8 mouse cellular contexts compared by ENCODE assay signal in genomic region chr9:89704265-89705196, GRCm38 (mm10). TPM values are rescaled to one million over a fixed set of nuclear protein-coding genes. Genes with fewer than 3 reads are reported as not detected.
DNase-seq lines count a peak whose midpoint lies in the region; ATAC-seq lines count a peak whose summit lies in the region.

Tmed3 (minus strand) TSS chr9:89705068.

- H3K4me3 ChIP-seq in hindbrain, embryonic 12.5 days: peak within 1 kb of the TSS; percentile 56

- 3% methylated on average over 52 of the region's 52 CpGs for WGBS in hindbrain, embryonic 12.5 days

- peak within 1 kb of the TSS; percentile 94 for H3K4me2 ChIP-seq in hindbrain, embryonic 12.5 days (replicated peaks)

- H3K27me3 ChIP-seq in hindbrain, embryonic 12.5 days: no peaks in the 10 kb centered on the region; the same call in 1 of the 2 replicates

- DNase-seq in NIH3T3 (ENCODE audit: low read depth): peak; percentile 90
- DNase-seq in cerebellum, postnatal 10 days: peak; percentile 89 to 95
- DNase-seq in frontal cortex, postnatal 10 days (ENCODE audit: low spot score in 2 of 2): peak; percentile 90 to 91
- peak; percentile 87 to 95 for DNase-seq in layer of hippocampus, postnatal 14 days (ENCODE audit: low spot score in 2 of 2)
- peak; percentile 89 for DNase-seq in lung, postnatal 14 days
- peak; percentile 78 for DNase-seq in retina, adult 2 months (ENCODE audit: low read depth, low spot score)
- peak; percentile 91 to 95 for DNase-seq in thymus, postnatal 36 days

- peak within 1 kb of the TSS; percentile 73 for H3K9ac ChIP-seq in hindbrain, embryonic 12.5 days

- peaks cover 13% of the 10 kb centered on the region for H3K36me3 ChIP-seq in hindbrain, embryonic 12.5 days

- H3K4me1 ChIP-seq in hindbrain, embryonic 12.5 days: peaks cover 9% of the 10 kb centered on the region

- no peaks in the 10 kb centered on the region for H3K9me3 ChIP-seq in hindbrain, embryonic 12.5 days (replicated peaks)

- H3K27ac ChIP-seq in hindbrain, embryonic 12.5 days: peak within 1 kb of the TSS; percentile 83

- ATAC-seq in hindbrain, embryonic 12.5 days (ENCODE audit: low FRiP score): peak; percentile 99

RNA-seq across cellular contexts. Expression of gene Tmed3, which starts in this region (rescaled TPM):
- 45.1 and 48.5 TPM in 2 replicates for polyA plus RNA-seq in hindbrain, embryonic 12.5 days (2016; fragmentation: Nextera tagmentation; extraction: Ambion mirVana)
- total RNA-seq in layer of hippocampus, postnatal 14 days (2021): 10 to 100 TPM; 24.0 to 29.4 TPM

Comparison
In these comparisons a context has a peak if more than half of its experiments do, and no peak if none do; other contexts are left out.
1. Peak in every context shown above with its lines: DNase-seq, ATAC-seq, H3K4me3 ChIP-seq and H3K27ac ChIP-seq.